Mouse (Mus musculus) liver, embryonic 11.5 days (tissue): Measurements from ENCODE around the gene Lamp1. TPM values are rescaled to one million over a fixed set of nuclear protein-coding genes. Genes with fewer than 3 reads are reported as not detected.

Experiments used
- ATAC-seq: fragments of 200-750 bp; cut with Nextera tagmentation; replicated peaks from 2 replicates; pipeline ENCODE4 v1.8.0; 2017; ENCODE audit warnings: moderate number of reproducible peaks, mild to moderate bottlenecking, moderate TSS enrichment, moderate library complexity; ENCODE audit not compliant: low FRiP score
- DNase-seq: peaks from one replicate; pipeline ENCODE4 v3.0.0-alpha.2; 2017; ENCODE audit warnings: low spot score
- H3K27ac ChIP-seq: fragments of 300-500 bp; sonication (generic); 2 replicates; pipeline ENCODE4 v1.5.1; 2014; ENCODE audit warnings: mild to moderate bottlenecking, low read depth, low read length, control low read depth
- H3K27me3 ChIP-seq: fragments of 300-500 bp; sonication (generic); replicated peaks from 2 replicates; pipeline ENCODE4 v1.6.1; 2014; ENCODE audit warnings: low read length, mixed read lengths; ENCODE audit not compliant: control insufficient read depth, insufficient read depth
- H3K36me3 ChIP-seq: fragments of 300-500 bp; sonication (generic); 2 replicates; pipeline ENCODE4 v1.6.1; 2014; ENCODE audit warnings: mild to moderate bottlenecking, low read length, moderate library complexity, mixed read lengths; ENCODE audit not compliant: control insufficient read depth, insufficient read depth
- H3K4me1 ChIP-seq: fragments of 300-500 bp; sonication (generic); replicated peaks from 2 replicates; pipeline ENCODE4 v1.6.1; 2014; ENCODE audit warnings: low read length, mixed read lengths; ENCODE audit not compliant: control insufficient read depth, insufficient read depth
- H3K4me2 ChIP-seq: fragments of 300-500 bp; sonication (generic); 2 replicates; pipeline ENCODE4 v1.6.1; 2014; ENCODE audit warnings: mild to moderate bottlenecking, control low read depth, moderate library complexity
- H3K4me3 ChIP-seq: fragments of 300-500 bp; sonication (generic); 2 replicates; pipeline ENCODE4 v1.5.1; 2014; ENCODE audit warnings: low read depth, low read length, control low read depth
- H3K9ac ChIP-seq: fragments of 300-500 bp; sonication (generic); 2 replicates; pipeline ENCODE4 v1.6.1; 2014; ENCODE audit warnings: low read depth, low read length, control low read depth
- H3K9me3 ChIP-seq: fragments of 300-500 bp; sonication (generic); 2 replicates; pipeline ENCODE4 v1.6.1; 2016; ENCODE audit warnings: low read length, inconsistent platforms, mixed read lengths; ENCODE audit not compliant: control insufficient read depth
- WGBS: fragments of 180-500 bp; shearing (Covaris S2); extraction: QIAGEN DNeasy Blood & Tissue Kit; methylation state at CpG from one replicate; pipeline ENCODE4 v1.1.7; 2014; 5-methylcytosine and 5-hydroxymethylcytosine counted together
- polyA plus RNA-seq: library from polyadenylated mRNA; unstranded; fragments of >200 nt; fragmentation: Nextera tagmentation; extraction: Ambion mirVana; gene quantifications from 2 replicates; pipeline ENCODE4 v1.2.1, GENCODE M21; 2014

Lamp1 gene
- polyA plus RNA-seq, 1 experiment from 2014 or later: 251 TPM

DNA sequence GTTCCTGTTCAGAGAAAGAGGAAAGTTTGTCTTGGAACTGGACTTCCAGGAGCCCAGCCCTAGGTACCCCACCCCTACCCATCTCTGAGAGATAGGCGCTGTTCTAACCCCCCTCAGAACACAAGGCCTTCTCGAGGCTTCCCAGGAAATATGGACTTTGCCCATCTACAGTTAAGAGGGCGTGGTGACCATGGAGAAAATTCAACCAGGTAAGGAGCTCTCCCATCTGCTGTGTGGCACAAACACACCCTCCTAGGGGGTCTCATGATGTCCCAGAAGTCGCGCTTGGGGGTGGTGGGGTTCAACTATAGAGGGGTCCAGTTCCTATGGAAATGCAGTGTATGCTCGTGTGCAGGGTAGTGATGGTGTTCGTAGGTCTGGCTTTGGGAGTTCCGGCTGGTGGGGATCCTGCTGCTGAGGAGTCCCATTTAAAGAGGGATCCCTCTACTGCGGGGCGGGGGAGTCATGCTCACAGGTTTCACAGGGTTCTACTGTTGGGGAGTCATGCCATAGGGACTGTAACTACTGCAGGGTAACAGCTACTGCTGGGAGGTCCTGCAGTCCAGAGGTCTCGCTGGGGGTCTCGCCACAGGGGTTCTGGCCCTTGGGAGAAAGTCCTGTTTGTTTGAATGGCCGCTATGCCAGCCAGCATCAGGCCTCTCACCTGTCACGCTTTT, 40.6 kb downstream of the Lamp1 start:
- H3K27ac ChIP-seq: no peak overlapping the region
- peaks cover 28% of the 10 kb centered on the region for H3K4me1 ChIP-seq
- peak overlapping the region; percentile 80 for H3K9ac ChIP-seq
- no peaks in the 10 kb centered on the region for H3K36me3 ChIP-seq
- DNase-seq: no peak
- H3K9me3 ChIP-seq: no peaks in the 10 kb centered on the region
- H3K27me3 ChIP-seq: peaks cover 7% of the 10 kb centered on the region
- 25% methylated on average over 14 of the region's 14 CpGs for WGBS
- H3K4me2 ChIP-seq: peak overlapping the region; percentile 73
- no peak for ATAC-seq
- peak overlapping the region; percentile 62 for H3K4me3 ChIP-seq

- no peaks in the 10 kb centered on the region for H3K9me3 ChIP-seq
- H3K9ac ChIP-seq: peak within 1 kb of the TSS; percentile 80
- H3K36me3 ChIP-seq: no peaks in the 10 kb centered on the region
- 1% methylated on average over 53 of the region's 58 CpGs for WGBS
- H3K4me3 ChIP-seq: peak within 1 kb of the TSS; percentile 62
- peaks cover 7% of the 10 kb centered on the region for H3K27me3 ChIP-seq
- peaks cover 37% of the 10 kb centered on the region for H3K4me1 ChIP-seq
- peak within 1 kb of the TSS; percentile 92 for H3K27ac ChIP-seq
- DNase-seq (peak; percentile 75), ATAC-seq (peak; percentile 65)
- peak within 1 kb of the TSS; percentile 73 for H3K4me2 ChIP-seq
Measured at GRCm38 (mm10) chr8:13200301-13201012, 41.5 kb downstream of the Lamp1 start, which contains the start of gene Grtp1. Grtp1 (minus strand) TSS chr8:13200620.

DNA sequence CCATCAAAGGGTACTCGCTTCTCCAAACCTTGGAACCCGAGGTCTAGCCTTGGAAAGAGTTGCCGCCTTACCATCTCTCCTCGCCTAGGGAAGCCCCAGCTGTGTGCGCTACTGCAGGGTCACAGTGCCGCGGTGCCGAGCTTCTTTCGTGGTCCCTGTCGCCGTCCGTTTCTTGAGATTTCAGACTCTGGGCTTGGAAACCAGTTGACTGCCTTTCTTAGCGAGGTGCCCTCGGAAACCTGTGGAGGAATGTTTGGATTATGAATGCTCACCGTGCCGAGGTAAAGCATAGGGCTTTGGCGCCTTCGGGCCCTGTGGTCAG, 42.0 kb downstream of the Lamp1 start:
- peaks cover 7% of the 10 kb centered on the region for H3K27me3 ChIP-seq
- H3K4me2 ChIP-seq: peak overlapping the region; percentile 73
- H3K4me3 ChIP-seq: peak overlapping the region; percentile 62
- 0 out of 2 replicates have a peak, but pooled peaks have one; percentile 33 for ATAC-seq
- DNase-seq: peak; percentile 56
- H3K9me3 ChIP-seq: no peaks in the 10 kb centered on the region
- 5% methylated on average over 18 of the region's 18 CpGs for WGBS
- peak overlapping the region; percentile 80 for H3K9ac ChIP-seq
- H3K36me3 ChIP-seq: no peaks in the 10 kb centered on the region
- peak overlapping the region; percentile 92; the same call in 1 of the 2 replicates for H3K27ac ChIP-seq
- H3K4me1 ChIP-seq: peaks cover 36% of the 10 kb centered on the region

DNA sequence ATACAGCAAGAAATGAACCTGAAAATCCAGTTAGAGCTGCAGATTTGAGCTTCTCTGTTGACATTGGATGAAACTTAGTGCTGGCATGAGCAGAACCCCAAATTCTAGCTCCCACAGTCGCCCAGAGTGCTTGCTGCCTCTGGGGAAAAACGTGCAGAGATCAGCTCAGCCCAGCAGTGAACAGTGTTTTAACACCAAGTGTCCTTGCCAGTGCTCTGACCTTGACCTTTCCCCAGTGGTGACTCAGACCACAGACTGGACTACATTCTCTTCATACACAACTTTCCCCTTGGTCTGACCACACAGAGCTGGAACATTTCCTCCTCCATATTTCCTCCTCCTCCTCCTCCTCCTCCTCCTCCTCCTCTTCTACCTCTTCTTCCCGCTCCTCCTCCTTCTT, 43.1 kb downstream of the Lamp1 start:
- H3K9me3 ChIP-seq: no peaks in the 10 kb centered on the region
- peaks cover 46% of the 10 kb centered on the region for H3K4me1 ChIP-seq
- peak overlapping the region; percentile 73 for H3K4me2 ChIP-seq
- H3K27ac ChIP-seq: peak overlapping the region; percentile 92
- H3K9ac ChIP-seq: peak overlapping the region; percentile 80
- DNase-seq (no peak), ATAC-seq (no peak)
- 47% methylated on average over 3 of the region's 3 CpGs for WGBS
- peak overlapping the region; percentile 62 for H3K4me3 ChIP-seq
- peaks cover 7% of the 10 kb centered on the region for H3K27me3 ChIP-seq
- no peaks in the 10 kb centered on the region for H3K36me3 ChIP-seq

DNA sequence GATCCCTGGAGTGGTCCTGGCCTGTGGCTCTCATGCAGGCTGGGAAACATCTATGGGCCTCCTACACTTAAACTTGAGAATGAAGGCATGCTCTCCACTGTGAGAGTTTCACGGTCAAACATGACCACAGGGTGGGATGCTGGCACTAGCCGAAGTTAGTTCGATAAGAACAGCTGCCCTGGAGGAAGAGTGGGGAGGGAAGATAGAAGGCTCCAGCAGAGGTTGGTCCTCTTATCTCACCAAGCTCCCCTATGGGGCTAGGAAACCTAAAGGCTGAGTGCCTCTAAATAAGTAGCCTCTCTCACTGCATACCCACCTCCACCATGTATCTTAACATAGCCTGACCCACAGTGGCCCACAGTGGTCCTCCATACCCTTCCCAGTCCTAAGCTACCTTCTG, 43.8 kb downstream of the Lamp1 start:
- Histone ChIP-seq H3K36me3 (no peaks in the 10 kb centered on the region), H3K4me3 (peak overlapping the region; percentile 62), H3K9ac (peak overlapping the region; percentile 80), H3K4me1 (peaks cover 54% of the 10 kb centered on the region), H3K9me3 (no peaks in the 10 kb centered on the region), H3K27ac (peak overlapping the region; percentile 92), H3K27me3 (peaks cover 7% of the 10 kb centered on the region), H3K4me2 (peak overlapping the region; percentile 73)
- DNase-seq (peak; percentile 47), ATAC-seq (peak; percentile 85)
- WGBS: 29% methylated on average over 3 of the region's 3 CpGs

GRCm38 (mm10) chr8:13203472-13203871, 44.5 kb downstream of the Lamp1 start:
- Histone ChIP-seq H3K4me2 (peak overlapping the region; percentile 73), H3K9ac (peak overlapping the region; percentile 67), H3K36me3 (no peaks in the 10 kb centered on the region), H3K27me3 (peaks cover 7% of the 10 kb centered on the region), H3K4me3 (peak overlapping the region; percentile 41), H3K27ac (peak overlapping the region; percentile 92), H3K9me3 (no peaks in the 10 kb centered on the region), H3K4me1 (peaks cover 57% of the 10 kb centered on the region)
- ATAC-seq (no peak), DNase-seq (no peak)
- 54% methylated on average over 1 of the region's 1 CpGs for WGBS

DNA sequence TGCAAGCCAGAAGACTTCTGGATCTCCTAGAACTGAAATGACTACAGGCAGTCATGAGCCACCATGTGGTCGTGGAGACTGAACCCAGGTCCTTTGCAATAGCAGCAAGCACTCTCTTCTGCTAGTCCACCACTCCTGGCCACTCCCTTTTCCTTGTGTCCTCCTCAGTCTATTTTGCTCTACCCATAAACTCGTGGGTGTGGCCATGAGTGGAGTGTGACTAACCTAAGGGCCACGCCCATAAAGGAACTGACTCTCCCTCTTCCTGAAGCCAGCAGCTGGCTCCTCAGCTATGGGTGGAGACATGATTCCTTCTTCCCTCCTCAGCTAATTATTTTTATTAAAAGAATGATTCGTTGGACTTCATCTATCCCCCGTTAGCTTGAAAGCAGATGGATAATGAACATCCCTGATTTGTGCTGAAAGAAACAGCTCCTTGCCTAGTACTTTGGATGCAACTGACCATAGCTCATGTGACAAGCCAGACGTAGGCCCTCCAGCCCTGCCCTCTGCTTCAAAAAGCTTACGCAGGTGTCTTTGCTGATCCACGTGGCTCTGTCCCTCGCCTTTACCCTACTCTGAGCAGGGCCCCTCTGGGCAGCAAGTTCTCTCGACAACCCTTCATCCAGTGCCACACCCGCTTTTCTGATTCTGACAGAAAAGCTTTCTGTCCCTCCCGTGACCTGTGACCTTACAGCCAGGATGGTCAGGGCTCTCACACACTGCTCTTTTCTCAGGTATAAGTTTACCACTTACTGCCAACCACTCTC, 45.6 kb downstream of the Lamp1 start:
- Histone ChIP-seq H3K4me1 (peaks cover 59% of the 10 kb centered on the region), H3K27me3 (peaks cover 5% of the 10 kb centered on the region), H3K9me3 (no peaks in the 10 kb centered on the region), H3K4me3 (no peak overlapping the region), H3K9ac (no peak overlapping the region), H3K36me3 (no peaks in the 10 kb centered on the region), H3K4me2 (peak overlapping the region; percentile 21), H3K27ac (peak overlapping the region; percentile 35)
- ATAC-seq (peak; percentile 21; the same call in 1 of the 2 replicates), DNase-seq (no peak)
- 59% methylated on average over 12 of the region's 12 CpGs for WGBS

DNA sequence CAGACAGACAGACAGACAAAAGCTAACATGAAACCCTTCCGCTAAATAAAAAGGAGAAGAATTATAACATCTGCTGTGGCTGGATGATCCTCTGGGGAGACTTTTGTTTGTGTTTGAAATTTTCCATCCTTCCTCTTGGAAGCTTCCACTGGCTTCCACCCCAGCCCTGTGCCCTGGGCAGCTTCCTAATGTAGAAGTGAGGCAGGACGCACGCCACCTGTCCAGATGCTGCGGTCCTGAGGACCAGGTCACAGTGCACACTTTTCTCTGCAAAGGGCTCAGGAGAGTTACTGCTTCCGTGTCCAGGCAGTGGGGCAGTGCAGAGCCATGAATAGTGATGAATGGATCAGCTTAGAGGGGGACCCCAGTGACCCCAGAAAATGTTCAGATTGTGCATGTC, 46.4 kb downstream of the Lamp1 start:
- DNase-seq: no peak
- Histone ChIP-seq H3K9me3 (no peaks in the 10 kb centered on the region), H3K27me3 (peaks cover 2% of the 10 kb centered on the region), H3K4me3 (no peak overlapping the region), H3K4me1 (peaks cover 59% of the 10 kb centered on the region), H3K9ac (no peak overlapping the region; the same call in 1 of the 2 replicates), H3K36me3 (no peaks in the 10 kb centered on the region), H3K4me2 (no peak overlapping the region), H3K27ac (no peak overlapping the region)
- ATAC-seq: no peak
- 88% methylated on average over 5 of the region's 5 CpGs for WGBS
